Mouse (Mus musculus) forebrain, embryonic 13.5 days (tissue): ENCODE data around the gene Irgm1. TPM values are rescaled to one million over a fixed set of nuclear protein-coding genes. Genes with fewer than 3 reads are reported as not detected.
"Not testable (repeated sequence)": the region's sequence is repeated elsewhere in the genome, so short reads cannot be mapped to it uniquely, and the experiment has no call there.

Source experiments
- ATAC-seq: fragments of 200-750 bp; cut with Nextera tagmentation; 2 replicates; pipeline ENCODE4 v1.8.0; 2017
- H3K27ac ChIP-seq: fragments of 300-500 bp; sonication (generic); 2 replicates; pipeline ENCODE4 v1.5.1; 2015; ENCODE audit warnings: inconsistent platforms, mild to moderate bottlenecking, moderate library complexity
- H3K27me3 ChIP-seq: fragments of 300-500 bp; sonication (generic); 2 replicates; pipeline ENCODE4 v1.6.1; 2015; ENCODE audit warnings: mild to moderate bottlenecking, inconsistent platforms
- H3K36me3 ChIP-seq: fragments of 300-500 bp; sonication (generic); 2 replicates; pipeline ENCODE4 v1.6.1; 2015; ENCODE audit warnings: mild to moderate bottlenecking, inconsistent platforms; ENCODE audit not compliant: poor library complexity, severe bottlenecking
- H3K4me1 ChIP-seq: fragments of 300-500 bp; sonication (generic); 2 replicates; pipeline ENCODE4 v1.6.1; 2015; ENCODE audit warnings: inconsistent platforms
- H3K4me2 ChIP-seq: fragments of 300-500 bp; sonication (generic); 2 replicates; pipeline ENCODE4 v1.6.1; 2015; ENCODE audit warnings: inconsistent platforms, mild to moderate bottlenecking, moderate library complexity
- H3K4me3 ChIP-seq: fragments of 300-500 bp; sonication (generic); 2 replicates; pipeline ENCODE4 v1.5.1; 2015; ENCODE audit warnings: mild to moderate bottlenecking, inconsistent platforms
- H3K9ac ChIP-seq: fragments of 300-500 bp; sonication (generic); 2 replicates; pipeline ENCODE4 v1.6.1; 2015; ENCODE audit warnings: mild to moderate bottlenecking, inconsistent platforms
- H3K9me3 ChIP-seq: fragments of 300-500 bp; sonication (generic); replicated peaks from 2 replicates; pipeline ENCODE4 v1.6.1; 2016; ENCODE audit warnings: inconsistent platforms
- WGBS: fragments of 180-500 bp; shearing (Covaris S2); methylation state at CpG from one replicate; pipeline ENCODE4 v1.1.7; 2015; 5-methylcytosine and 5-hydroxymethylcytosine counted together
- polyA plus RNA-seq: library from polyadenylated mRNA; unstranded; fragments of >200 nt; fragmentation: Nextera tagmentation; extraction: Ambion mirVana; gene quantifications from 2 replicates; pipeline ENCODE4 v1.2.1, GENCODE M21; 2015

Irgm1 gene
- 1.6 and 1.9 TPM in 2 replicates for polyA plus RNA-seq

DNA sequence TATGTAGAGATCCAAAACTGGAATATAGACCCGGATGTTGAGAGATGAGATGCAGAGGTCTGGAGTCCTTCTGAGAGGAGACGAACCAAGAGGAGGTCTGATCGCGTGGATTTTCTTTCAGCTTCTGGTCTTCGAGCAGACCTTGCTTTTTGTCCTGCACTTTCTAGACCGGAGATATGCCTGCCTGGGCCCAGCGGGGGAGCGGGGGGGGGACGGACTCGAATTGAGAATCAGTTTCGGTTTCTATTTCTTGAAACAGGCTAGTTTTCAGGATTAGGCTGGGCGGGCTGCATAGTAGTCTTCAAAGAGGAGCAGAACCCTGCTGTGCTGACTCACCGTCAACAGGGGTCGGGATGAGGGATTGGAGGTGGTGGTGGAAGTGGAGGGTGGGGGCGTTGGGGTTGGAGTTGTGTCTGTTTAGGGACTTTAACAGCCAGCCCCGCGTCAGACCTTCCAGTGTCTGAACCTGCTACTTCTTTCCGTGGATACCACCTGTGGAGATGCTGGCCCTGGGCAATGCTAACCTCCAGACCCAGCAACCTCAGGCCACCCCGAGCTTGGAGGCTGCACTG is at the start of gene Irgm1:
Irgm1 (minus strand) TSS at position 483 of the 572 bp plus-strand sequence.
- Histone ChIP-seq H3K36me3 (no peaks in the 10 kb centered on the region), H3K27me3 (peaks cover 11% of the 10 kb centered on the region), H3K4me3 (peak within 1 kb of the TSS; percentile 41), H3K9ac (peak within 1 kb of the TSS; percentile 52), H3K4me1 (peaks cover 12% of the 10 kb centered on the region), H3K9me3 (no peaks in the 10 kb centered on the region), H3K27ac (no peak within 1 kb of the TSS), H3K4me2 (peak within 1 kb of the TSS; percentile 66)
- 2% methylated on average over 19 of the region's 19 CpGs for WGBS
- peak; percentile 43; the same call in 1 of the 2 replicates for ATAC-seq

DNA sequence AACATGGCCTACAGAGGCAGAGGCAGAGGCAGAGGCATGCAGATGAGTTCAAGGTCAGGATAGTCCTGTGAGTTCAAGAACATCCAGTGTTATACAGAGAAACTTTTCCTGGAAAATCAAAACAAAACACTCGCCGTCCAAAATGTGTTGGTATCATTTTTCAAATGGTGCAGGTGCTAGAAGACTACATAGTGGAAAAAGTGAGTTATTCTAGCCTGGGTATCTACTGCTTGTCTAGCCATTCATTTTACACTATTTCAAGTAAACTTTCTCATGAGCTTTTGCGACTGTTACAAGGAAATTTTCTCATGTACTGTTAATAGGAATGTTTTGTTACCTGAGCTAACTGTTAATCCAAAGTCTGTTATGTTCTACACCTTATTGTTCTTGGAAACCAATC is 46.9 kb upstream of the Irgm1 start:
- 89% methylated on average over 3 of the region's 3 CpGs for WGBS
- no peaks in the 10 kb centered on the region for H3K36me3 ChIP-seq
- no peak overlapping the region for H3K4me2 ChIP-seq
- no peaks in the 10 kb centered on the region for H3K9me3 ChIP-seq
- H3K27ac ChIP-seq: no peak overlapping the region
- H3K4me3 ChIP-seq: no peak overlapping the region
- H3K27me3 ChIP-seq: no peaks in the 10 kb centered on the region
- H3K4me1 ChIP-seq: no peaks in the 10 kb centered on the region
- no peak overlapping the region for H3K9ac ChIP-seq
- ATAC-seq: no peak

DNA sequence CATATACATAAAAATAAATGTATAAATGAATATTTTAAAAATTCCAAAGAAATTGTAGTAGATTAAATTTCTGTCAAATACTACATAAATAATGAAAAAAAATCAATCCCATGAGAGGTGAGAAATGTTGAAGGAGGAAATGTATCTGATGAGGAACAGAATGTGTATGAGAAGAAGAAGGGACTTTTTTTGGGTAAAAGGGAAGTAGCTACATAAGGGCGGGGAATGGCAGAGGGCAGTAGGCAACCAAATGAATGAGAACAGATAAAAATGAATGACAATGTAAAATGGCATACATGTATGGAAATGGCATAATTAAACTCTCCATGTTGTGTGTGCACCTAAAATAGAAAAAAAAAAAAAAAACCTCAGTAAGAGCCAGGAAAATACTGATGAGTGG is 42.1 kb upstream of the Irgm1 start:
- no peak overlapping the region for H3K4me3 ChIP-seq
- no peak overlapping the region for H3K27ac ChIP-seq
- ATAC-seq: no peak
- H3K4me2 ChIP-seq: no peak overlapping the region
- no peaks in the 10 kb centered on the region for H3K36me3 ChIP-seq
- 88% methylated on average over 1 of the region's 1 CpGs for WGBS
- no peaks in the 10 kb centered on the region for H3K4me1 ChIP-seq
- no peaks in the 10 kb centered on the region for H3K27me3 ChIP-seq
- H3K9me3 ChIP-seq: no peaks in the 10 kb centered on the region
- H3K9ac ChIP-seq: no peak overlapping the region

DNA sequence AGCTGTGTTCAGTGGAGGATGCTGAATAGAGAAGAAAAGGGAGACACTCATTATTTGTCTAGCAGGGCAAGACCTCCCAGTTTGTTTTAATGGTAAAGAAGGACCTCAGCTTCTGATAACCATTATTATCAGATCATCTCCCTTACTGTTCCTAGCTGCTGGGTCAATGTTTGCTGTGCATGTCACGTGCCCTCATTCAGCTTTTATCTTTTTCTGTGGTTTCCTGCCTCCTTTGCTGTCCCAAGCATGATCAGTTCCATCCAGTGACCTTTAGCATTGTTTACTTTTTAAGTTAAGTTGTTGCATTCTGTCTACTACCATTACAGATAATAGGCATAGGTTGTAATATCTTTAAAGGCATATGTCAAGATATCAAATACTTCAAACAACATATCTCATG is 37.0 kb upstream of the Irgm1 start:
- no peaks in the 10 kb centered on the region for H3K9me3 ChIP-seq
- no peak overlapping the region for H3K4me3 ChIP-seq
- H3K27me3 ChIP-seq: no peaks in the 10 kb centered on the region
- H3K4me2 ChIP-seq: no peak overlapping the region
- H3K36me3 ChIP-seq: no peaks in the 10 kb centered on the region
- no peak overlapping the region for H3K27ac ChIP-seq
- 72% methylated on average over 1 of the region's 1 CpGs for WGBS
- H3K9ac ChIP-seq: no peak overlapping the region
- no peaks in the 10 kb centered on the region for H3K4me1 ChIP-seq
- ATAC-seq: no peak

DNA sequence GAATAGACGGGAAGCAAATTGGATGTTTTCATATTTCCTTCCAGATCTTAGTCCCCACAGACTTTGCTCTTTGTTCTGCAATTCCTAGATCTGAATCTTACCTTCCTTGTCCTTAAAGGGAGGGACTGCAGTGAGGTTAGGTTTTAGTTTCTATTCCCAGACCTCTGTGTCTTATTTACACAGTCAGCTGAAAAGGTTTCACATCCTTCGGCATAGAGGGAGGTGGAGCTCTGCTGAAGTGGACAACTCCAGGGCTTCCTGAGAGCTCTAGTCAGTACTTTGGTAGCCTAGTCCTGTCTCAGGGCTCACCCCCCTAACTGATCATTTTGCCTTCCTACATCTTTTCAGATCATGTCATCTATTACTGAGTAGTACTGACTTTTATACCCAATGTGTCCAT is 30.5 kb upstream of the Irgm1 start, which contains the start of gene Gm5431:
Gm5431 (minus strand) TSS at position 194 of the 400 bp plus-strand sequence.
- no peak within 1 kb of the TSS for H3K27ac ChIP-seq
- no peak within 1 kb of the TSS for H3K9ac ChIP-seq
- no peak within 1 kb of the TSS for H3K4me2 ChIP-seq
- H3K27me3 ChIP-seq: no peaks in the 10 kb centered on the region
- 79% methylated on average over 2 of the region's 2 CpGs for WGBS
- no peaks in the 10 kb centered on the region for H3K9me3 ChIP-seq
- no peak for ATAC-seq
- H3K36me3 ChIP-seq: no peaks in the 10 kb centered on the region
- no peak within 1 kb of the TSS for H3K4me3 ChIP-seq
- H3K4me1 ChIP-seq: no peaks in the 10 kb centered on the region

DNA sequence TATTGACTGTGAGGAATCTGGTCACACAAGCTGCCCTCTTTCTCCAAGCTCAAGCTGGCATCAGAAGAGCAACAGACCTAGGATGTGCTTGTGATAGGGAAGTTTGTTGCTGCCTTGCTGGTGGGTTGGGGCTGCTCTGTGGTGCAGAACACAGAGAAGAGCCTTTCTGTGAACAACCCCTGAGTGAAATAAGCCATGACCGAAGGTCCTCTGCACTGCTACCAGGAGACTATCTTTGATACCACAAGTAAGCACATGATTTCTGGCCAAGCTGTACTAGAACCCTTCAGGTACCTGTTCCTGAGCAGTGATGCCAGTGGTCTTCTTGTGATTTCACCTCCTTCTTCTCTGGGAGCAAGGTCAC is 30.1 kb upstream of the Irgm1 start:
- H3K4me2 ChIP-seq, H3K9ac ChIP-seq, H3K27ac ChIP-seq, H3K4me3 ChIP-seq, H3K36me3 ChIP-seq, ATAC-seq, H3K4me1 ChIP-seq, H3K27me3 ChIP-seq, H3K9me3 ChIP-seq: not testable (repeated sequence)
- 85% methylated on average over 1 of the region's 1 CpGs for WGBS

DNA sequence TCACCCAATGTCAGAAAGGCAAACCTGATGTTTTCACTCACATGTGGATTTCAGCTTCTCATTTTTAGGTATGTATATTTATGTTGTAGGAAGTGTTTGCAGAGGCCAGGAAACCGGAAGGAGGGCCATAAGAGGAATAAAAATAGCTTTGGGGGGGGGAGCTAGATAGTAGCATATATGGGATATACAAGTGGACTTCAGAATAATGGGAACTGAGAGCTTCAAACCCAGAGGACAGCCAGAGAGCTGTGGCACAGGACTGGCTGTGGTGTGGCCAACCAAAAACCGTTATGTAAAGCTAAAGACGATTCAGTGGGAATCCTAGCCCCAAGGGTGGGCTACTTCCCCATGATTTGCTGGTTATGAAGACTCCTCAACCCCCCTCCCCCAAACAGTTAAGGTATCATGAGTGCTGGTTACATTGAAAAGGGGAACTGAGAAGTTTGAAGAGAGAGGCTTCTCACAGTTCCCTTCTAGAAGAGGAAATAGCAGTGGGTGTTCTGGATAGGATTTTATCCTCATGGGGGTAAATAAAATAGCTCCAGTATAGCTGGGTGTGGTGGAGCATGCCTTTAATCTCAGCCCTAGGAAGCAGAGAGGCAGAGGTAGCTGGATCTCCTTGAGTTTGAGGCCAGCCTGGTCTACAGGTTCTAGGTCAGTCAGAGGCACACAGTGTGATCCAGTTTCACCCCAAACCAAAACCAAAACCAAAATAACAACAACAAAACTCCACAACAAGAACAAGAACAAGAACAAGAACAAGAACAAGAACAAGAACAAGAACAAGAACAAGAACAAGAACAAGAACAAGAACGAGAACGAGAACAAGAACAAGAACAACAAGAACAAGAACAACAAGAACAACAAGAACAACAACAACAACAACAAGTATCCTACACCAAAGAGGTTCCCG is 29.4 kb upstream of the Irgm1 start:
- not testable (repeated sequence) for H3K27me3 ChIP-seq, H3K4me3 ChIP-seq, H3K4me2 ChIP-seq, H3K4me1 ChIP-seq, H3K9me3 ChIP-seq, H3K9ac ChIP-seq, H3K36me3 ChIP-seq, H3K27ac ChIP-seq, ATAC-seq
- WGBS: 84% methylated on average over 6 of the region's 6 CpGs

DNA sequence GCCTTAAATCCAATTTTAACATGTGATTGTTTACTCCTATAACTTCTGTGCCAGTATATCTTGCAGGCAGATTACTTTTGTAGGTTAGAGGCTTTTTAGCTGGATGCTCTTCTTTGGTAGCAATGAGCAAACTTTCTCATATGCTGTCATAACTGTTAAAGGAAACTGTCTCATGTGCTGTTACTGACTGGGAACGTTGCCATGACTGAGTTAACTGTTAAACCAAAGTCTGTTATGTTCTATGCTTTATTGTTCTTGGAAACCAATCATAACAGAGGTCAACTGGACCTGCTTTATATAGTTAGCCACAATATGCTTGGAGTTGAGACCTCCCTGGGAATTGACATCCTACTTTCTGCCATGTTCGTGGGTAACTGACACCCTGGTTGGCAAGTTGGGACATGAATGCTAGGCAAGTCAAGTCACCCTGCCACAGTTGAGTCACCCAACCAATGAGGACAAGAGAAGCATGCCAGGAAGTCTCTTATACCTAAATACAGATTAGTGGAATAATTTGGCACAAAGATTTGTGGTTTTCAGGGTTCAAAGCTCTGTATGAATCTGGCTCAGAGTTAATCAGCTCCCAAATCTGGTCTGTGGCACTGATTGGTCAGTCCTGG is 27.4 kb upstream of the Irgm1 start:
- 75% methylated on average over 2 of the region's 2 CpGs for WGBS
- H3K9ac ChIP-seq: no peak overlapping the region
- no peaks in the 10 kb centered on the region for H3K36me3 ChIP-seq
- no peaks in the 10 kb centered on the region for H3K9me3 ChIP-seq
- H3K27ac ChIP-seq: no peak overlapping the region
- no peak overlapping the region for H3K4me3 ChIP-seq
- H3K4me2 ChIP-seq: no peak overlapping the region
- ATAC-seq: no peak
- no peaks in the 10 kb centered on the region for H3K27me3 ChIP-seq
- no peaks in the 10 kb centered on the region for H3K4me1 ChIP-seq

DNA sequence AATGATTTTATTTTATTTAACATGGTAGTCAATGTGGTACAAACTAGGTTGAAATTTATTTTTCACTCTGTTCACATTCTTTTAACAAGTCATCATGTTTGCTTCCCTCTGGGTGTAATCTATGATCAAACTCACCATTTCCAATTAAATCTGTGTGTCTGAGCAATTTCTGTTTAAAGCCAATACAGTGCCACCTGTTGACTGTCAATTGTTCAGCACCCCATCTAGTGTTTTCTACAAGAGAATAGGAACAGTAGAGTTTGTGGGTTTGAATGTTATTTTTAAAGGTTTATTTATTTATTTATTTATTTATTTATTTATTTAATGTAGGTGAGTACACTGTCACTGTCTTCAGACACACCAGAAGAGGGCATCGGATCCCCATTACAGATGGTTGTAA is 5.2 kb upstream of the Irgm1 start:
- no peak for ATAC-seq
- no peaks in the 10 kb centered on the region for H3K36me3 ChIP-seq
- H3K4me1 ChIP-seq: peaks cover 7% of the 10 kb centered on the region; the same call in 1 of the 2 replicates
- no peaks in the 10 kb centered on the region for H3K9me3 ChIP-seq
- H3K27me3 ChIP-seq: peaks cover 11% of the 10 kb centered on the region
- H3K27ac ChIP-seq: no peak overlapping the region
- H3K4me2 ChIP-seq: no peak overlapping the region
- H3K9ac ChIP-seq: no peak overlapping the region
- 97% methylated on average over 1 of the region's 1 CpGs for WGBS
- H3K4me3 ChIP-seq: no peak overlapping the region

DNA sequence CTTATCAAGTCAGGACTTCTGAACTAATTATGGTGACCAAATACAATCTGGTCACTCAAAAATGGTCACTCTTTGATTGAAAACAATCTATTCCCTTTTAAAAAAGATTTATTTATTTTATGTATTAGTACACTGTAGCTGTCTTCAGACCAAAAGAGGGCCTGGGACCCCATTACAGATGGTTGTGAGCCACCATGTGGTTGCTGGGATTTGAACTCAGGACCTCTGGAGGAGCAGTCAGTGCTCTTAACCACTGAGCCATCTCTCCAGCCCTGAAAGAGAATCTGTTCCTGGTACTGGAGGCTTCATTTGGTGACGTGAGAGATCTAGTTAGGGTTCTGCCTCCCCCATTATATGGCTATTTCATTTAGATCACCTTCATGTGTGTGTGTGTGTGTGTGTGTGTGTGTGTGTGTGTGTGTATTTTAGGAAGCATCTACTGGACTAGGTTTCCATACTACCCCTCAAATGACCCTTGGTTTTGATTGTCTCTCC is 3.9 kb upstream of the Irgm1 start:
- WGBS: 71% methylated on average over 1 of the region's 1 CpGs
- H3K27ac ChIP-seq, H3K4me3 ChIP-seq, H3K4me2 ChIP-seq, ATAC-seq, H3K36me3 ChIP-seq, H3K9ac ChIP-seq, H3K9me3 ChIP-seq: not testable (repeated sequence)
- Histone ChIP-seq H3K27me3 (peaks cover 11% of the 10 kb centered on the region), H3K4me1 (peaks cover 12% of the 10 kb centered on the region)

DNA sequence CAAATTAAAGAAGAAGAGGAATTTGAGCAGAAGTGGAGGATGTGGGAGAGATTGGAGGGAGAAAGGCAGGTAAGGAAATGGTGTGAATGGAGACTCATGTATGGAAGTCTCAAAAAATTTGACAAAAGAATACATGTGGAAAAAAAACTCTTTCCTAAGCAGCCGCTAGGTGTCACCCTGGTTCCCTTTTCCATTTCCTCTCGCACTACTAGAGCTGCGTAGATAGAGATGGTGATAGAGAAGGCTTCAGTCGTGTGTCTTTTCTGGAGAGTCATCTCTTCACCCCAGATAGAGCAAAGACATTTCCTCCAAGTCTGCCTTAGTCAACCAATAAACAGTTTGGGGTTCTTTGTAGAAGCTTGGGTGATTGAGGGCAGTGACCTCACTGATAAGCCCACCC is 3.0 kb upstream of the Irgm1 start:
- no peak overlapping the region for H3K9ac ChIP-seq
- no peak overlapping the region for H3K4me2 ChIP-seq
- H3K27ac ChIP-seq: no peak overlapping the region
- WGBS: 3% methylated on average over 4 of the region's 4 CpGs
- H3K36me3 ChIP-seq: no peaks in the 10 kb centered on the region
- ATAC-seq: peak; percentile 72
- no peaks in the 10 kb centered on the region for H3K9me3 ChIP-seq
- H3K4me3 ChIP-seq: no peak overlapping the region
- H3K27me3 ChIP-seq: peaks cover 11% of the 10 kb centered on the region
- H3K4me1 ChIP-seq: peaks cover 12% of the 10 kb centered on the region

DNA sequence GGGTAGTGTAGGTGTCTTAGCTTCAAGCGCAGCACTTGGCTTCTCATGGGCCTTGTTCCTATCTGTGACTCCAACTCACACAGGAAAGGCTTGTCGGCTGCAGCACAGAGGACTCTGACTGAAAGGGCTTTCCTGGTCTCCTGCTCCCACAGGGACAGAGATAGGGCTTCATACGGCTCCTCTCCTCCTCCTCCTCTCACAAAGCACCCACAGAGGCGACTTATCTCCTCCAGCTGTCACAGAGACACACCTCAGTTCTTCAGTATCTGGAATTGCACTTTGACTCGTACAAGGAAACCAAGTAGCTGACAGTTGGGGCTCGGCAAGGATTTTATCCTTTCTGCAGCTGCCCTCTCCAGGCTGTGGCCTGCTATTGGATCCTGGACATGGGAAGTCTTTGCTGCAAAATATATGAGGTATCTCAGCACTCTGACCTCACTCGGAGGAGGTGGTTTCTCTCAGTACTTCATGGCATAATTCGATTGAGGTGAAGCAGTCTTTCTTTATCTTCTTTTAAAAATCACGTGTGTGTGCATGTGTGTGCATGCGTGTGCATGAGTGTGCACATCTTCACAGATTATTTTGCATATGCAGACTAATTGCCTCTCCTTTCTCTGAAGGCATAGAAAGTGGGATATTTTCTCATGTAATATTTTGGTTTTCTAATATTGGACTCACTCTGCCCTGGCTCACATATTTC is 2.3 kb upstream of the Irgm1 start:
- Histone ChIP-seq H3K9me3 (no peaks in the 10 kb centered on the region), H3K27me3 (peaks cover 11% of the 10 kb centered on the region), H3K4me3 (no peak overlapping the region), H3K9ac (no peak overlapping the region), H3K4me2 (no peak overlapping the region), H3K4me1 (peaks cover 12% of the 10 kb centered on the region), H3K36me3 (no peaks in the 10 kb centered on the region), H3K27ac (no peak overlapping the region)
- WGBS: 76% methylated on average over 10 of the region's 10 CpGs
- no peak for ATAC-seq
